Mouse (Mus musculus): Measurements from ENCODE around the gene Cux2.

Cux2 gene

DNA sequence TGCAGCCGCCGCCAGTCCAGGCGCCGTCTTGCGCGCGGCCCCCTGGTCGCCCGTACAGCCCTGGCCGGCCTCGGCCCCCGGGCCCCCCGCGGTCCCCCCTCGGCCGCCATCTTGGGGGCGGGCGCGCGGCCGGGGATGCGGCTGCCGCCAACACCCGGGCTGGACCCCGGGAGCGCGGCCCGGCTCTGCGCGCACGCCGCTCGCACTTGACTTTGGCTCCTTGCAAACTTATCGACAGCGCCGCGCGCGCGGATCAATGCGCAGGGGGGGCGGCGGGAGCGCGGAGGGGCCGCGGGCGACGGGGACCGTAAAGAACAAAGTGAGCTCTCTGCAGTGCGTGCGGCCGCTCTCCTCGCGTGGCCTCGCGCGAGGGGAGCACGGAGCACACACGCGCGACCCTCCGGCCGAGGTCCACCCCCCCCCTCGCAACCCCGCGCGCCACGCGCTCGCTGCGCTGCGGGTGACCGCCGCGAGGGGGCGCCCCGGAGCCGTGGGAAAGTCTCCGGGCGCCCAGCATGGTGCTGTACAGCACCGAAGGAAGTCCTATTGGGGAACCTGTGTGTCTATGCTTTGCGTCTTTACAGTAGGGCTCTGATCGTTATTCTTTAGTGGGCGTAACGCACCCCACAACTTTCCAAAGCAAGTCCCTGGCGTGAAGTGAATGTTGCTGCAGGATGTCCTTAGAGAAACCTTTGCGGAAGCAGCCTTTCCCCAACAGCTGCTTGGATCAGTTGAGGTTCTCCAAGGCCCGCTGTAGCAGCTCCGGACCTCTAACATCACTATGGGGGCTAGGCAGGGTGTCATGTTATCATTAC, at the start of gene Cux2:
Gene Cux2, minus strand, starts transcription at position 86 of the 815 bp plus-strand sequence.
- DNase-seq (ENCODE audit: low read depth, low spot score): no peak

DNA sequence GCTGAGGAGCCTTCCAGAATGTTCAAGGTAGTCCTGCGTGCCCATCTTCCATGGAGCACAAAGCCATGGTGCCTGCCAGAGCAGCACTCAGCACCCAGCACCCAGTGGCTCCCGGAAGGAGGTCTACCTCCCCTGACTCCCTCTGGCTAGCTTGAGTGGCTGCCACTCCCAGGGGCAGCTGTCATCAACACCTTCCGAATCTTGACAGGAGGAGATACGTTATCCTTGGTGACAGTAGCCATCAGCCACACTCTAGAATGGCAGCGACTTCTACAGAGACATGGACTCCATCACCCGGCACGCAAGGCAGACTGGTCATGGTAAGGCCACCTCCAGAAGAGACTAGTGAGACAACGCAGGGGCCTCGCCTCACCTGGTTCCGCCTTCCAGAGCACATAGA, 44.5 kb upstream of the Cux2 start:
- DNase-seq (ENCODE audit: low read depth, low spot score): no peak

DNA sequence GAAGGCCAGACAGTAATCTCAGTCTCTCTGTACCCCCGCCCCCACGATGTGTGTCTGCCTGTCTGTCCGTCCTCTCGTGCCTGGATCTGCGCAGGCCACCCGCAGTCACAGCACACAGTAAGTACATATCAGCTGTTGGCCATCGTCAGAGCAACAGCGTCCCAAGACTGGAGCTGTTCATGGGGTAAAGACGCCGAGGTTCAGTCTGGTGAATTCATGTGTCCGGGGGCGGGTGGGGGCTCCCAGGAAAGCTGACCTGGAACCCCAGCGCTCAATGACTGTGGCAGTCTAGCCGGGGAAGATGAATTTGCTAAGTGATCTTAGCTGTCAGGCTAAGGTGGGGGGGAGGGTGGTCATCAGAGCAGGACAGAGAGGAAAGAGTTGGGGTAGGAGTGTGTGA, 43.8 kb upstream of the Cux2 start:
- DNase-seq (ENCODE audit: low read depth, low spot score): no peak

DNA sequence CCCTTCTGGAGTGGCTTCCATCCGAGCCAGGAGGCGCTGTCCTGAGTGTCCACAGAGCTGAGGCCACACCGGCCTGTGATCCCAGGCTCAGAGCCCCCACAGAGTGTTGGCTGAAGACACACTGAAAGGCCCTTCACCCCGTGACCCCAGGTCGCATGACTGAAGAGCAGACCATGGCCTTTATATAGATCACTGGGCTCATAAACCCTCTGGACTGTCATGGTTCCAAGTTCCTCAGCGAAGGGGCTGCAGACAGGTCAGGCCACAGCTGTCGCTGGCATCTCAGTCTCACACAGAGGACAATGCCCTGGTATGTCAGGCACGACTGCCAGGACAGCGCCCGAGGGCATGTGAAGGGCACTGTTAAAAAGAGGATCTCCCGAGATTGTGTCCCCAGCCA, 42.9 kb upstream of the Cux2 start:
- DNase-seq (ENCODE audit: low read depth, low spot score): no peak

DNA sequence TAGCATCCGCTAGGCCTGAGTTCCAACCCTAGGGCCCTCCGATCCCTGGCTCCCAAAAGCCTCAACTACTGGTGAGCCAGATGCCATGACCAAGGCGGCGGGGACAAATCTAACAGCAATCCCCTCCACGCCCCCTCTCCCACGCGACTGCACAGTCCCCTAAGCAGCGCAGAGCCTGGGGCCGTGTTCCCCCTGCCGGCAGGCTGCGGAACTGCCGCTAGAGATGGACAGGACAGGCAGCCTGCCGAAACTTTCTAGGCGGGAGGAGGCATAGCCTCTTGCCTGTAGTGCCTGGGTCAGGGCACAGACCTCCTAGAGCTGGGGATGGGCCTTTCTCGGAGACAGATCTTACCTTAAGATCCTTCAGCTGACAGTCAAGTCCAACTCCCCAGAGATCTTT, 41.2 kb upstream of the Cux2 start:
- no peak for DNase-seq (ENCODE audit: low read depth, low spot score)

DNA sequence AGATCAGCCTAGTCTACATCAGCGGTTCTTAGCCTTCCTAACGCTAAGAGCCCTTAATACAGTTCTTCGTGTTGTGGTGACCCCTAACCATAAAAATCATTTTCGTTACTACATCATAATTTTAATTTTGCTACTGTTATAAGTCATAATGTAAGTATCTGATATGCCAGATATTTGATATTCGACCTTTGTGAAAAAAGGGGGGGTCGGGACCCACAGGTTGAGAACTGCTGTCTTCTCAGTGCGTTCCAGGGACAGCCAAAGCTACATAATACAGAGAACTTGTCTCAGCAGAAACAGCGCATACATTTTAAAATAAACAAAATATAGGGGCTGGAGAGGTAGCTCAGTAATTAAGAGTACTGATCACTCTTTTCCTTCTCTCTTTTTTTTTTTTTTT, 39.8 kb upstream of the Cux2 start:
- no peak for DNase-seq (ENCODE audit: low read depth, low spot score)

DNA sequence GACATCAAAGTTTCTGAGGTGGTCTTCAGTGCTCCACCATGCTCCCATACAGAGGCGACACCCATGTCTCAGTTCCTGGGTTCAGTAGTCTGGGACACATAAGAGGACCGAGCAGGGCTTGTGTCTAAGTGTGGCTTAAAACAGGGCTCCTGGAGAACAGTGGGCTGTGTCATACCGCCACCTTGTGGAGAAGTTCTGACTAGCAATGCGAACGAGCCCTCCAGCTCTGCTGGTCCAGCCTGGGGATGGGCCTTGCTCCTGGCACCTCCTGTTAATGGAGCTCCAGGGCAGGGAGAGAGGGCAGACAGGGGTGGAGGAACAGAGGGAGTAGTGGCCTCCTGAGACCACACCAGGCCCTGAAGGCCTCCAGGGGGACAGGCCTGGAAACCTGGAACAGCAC, 39.0 kb upstream of the Cux2 start:
- DNase-seq (ENCODE audit: low read depth, low spot score): peak; percentile 93

DNA sequence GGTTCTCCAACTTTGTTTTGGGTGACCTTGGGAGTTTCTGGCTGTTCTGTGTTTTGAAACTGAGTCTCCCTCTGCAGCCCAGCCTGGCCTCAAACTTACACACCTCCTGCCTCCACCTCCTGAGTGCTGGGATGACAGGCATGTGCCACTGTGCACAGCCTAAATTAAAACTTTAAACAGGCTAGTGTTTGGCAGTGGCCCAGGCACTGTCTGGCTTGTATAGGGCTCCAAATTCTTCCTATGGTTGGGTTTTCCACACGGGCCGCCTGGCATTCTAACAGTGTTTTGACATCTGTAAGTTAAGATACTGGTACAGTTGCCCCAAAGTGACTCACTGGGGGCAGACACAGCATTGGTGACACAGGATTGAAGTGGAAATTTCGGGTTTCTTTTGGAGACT, 36.2 kb upstream of the Cux2 start:
- no peak for DNase-seq (ENCODE audit: low read depth, low spot score)

DNA sequence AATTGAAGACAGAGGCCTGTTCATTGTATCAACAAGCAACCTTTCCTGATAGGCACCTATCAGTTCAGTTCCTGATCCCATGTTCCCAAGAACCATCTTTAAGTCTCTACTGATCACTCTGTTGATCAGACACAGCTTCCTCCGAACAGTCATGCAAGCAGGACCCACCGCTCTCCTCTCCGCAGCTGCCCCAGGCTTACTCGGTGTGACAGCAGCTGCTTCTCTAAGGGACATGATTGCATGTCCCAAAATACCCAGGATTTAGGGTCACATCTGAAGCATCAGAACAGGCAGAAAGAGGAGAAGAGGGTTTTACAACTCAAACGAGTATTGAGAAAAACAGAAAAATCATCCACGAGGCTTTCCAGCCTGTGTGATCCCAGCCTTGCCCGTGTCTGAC, 35.4 kb upstream of the Cux2 start:
- DNase-seq (ENCODE audit: low read depth, low spot score): no peak

DNA sequence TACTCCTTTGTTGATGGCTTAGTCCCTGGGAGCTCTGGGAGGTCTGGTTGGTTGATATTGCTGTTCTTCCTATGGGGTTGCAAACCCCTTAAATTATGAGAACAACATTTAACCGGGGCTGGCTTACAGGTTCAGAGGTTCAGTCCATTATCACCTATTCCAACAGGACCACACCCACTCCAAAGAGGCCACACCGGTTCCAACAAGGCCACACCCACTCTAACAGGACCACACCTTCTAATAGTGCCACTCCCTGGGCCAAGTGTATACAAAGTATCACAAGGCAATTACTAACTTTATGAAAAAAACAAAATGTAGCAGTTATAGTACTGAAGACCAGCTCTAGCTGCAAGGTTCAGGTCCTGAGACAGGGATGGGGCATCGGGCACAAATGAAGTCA, 34.6 kb upstream of the Cux2 start:
- DNase-seq (ENCODE audit: low read depth, low spot score): no peak

DNA sequence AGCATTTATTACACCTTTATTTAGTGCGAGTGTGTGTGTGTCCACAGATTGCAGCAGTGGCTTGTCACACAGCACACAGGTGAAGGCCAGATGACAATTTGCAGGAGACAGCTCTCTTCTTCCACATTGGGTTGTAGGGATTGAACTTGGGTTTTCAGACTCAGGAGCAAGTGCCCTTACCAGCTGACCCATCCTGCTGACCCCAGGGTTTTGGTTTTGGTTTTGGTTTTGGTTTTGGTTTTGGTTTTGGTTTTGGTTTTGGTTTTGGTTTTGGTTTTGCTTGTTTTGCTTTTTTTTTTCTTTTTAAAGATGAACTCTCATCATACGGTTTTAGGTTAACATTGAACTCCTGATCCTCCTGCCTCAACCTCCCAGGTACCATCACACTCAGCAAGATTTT, 33.4 kb upstream of the Cux2 start:
- no peak for DNase-seq (ENCODE audit: low read depth, low spot score)

DNA sequence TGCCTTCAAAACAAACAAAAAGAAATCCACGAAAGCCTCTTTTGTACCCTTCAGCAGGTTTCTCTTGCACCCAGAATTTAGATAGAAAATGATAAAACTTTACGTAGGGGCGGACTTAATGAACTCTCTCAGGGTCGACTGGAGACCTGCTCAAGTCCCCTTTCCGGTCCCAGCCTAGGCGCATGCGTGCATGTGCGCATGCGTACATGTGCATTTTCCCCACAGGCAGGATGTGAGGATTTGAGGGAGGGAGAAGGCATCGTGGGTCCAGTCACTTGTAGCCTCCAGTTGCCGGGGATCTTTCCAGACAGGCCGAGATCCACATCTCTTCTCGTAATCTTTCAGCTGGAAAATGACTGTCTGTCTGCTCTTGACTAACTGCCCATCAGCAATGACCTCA, 31.6 kb upstream of the Cux2 start:
- DNase-seq (ENCODE audit: low read depth, low spot score): no peak

DNA sequence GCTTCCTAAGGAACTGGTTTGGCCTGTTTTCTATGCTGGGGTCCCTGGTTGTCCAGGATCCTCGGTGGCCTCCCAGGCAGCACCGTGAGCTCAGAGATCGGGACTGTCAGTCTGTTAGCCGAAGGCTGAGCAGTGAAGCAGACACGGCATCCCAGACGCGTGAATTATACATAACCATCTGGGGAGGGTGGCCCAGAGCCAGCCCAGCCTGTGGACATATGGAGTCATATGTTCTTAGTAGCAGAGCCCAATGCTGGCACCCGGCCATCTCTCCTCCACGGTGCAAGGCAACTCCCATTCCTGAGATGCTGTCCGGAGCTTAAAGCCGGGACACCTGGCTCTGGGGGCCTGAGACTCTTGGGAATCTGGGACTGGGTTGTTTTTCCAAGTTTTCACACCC, 31.0 kb upstream of the Cux2 start:
- no peak for DNase-seq (ENCODE audit: low read depth, low spot score)

DNA sequence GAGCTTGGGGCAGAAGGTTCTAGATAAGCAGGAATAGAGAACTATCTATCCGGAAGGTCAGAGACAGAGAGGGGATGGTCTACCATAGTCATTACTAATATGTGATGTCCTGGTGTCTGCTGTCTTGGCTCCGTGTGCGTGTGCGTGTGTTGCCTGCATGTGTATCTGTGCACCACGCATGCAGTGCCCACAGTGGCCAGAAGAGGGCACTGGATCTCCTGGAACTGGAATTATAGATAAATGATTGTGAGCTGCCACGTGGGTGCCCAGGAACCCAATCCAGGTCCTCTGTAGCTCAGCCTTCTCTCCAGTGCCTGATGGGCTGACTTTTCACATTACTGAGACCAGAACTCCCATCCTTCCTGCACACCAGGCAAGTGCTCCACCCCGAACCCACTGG, 29.9 kb upstream of the Cux2 start:
- DNase-seq (ENCODE audit: low read depth, low spot score): peak; percentile 10

DNA sequence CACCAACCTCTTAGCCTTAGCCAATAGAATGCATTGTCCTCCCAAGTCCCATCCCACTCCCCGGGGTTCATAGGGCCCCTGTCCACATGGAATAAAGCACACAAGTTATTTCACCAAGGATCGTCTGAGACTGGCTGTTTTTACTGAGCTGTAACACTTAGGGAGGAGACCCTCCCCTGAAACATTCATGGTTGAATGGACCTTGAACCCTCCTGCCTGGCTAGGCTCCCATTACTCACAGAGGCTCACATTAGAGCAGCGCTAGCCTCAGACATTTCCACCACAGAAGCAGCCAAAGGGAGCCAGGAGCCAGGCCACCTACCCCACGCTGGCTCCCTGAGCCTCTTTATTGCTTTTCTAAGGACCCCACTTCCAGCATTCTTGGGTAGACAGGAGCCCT, 27.3 kb upstream of the Cux2 start:
- no peak for DNase-seq (ENCODE audit: low read depth, low spot score)

DNA sequence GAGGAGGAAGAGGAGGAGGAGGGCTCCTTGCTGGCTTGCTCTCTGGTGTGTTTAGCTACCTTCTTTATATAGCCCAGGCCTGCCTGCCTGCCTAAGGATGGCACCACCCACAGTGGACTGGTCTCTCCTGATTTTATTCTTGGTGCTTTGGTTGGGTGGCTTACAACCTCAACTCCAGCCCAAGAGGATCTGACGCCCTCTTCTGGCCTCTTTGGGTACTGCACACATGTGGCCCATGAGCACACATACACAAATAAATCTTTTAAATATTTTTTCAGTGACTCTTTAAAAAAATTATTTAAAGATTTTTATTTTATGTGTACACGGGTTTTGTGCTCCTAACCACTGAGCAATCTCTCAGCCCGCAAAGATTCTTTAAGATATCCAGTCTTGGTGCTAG, 25.8 kb upstream of the Cux2 start:
- no peak for DNase-seq (ENCODE audit: low read depth, low spot score)

DNA sequence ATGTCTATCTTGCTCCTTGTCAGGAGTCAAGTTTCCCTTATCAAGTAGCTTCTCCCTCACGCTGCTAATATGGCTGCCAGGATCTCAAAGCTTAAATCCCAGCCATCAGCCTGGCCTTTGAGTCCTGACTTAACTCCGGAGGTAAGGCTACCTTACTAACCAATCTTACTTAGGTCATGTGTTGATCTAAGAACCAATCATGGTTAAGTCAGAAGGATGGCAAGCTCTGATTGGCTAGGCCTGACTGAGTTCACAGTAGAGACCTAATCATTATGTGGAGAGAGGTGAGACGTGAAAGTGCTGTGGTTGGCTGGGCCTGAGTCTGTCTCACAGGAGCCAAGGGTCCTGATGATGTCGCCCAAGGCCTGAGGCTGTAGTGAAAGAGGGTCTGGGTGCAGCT, 22.1 kb upstream of the Cux2 start:
- DNase-seq (ENCODE audit: low read depth, low spot score): no peak

DNA sequence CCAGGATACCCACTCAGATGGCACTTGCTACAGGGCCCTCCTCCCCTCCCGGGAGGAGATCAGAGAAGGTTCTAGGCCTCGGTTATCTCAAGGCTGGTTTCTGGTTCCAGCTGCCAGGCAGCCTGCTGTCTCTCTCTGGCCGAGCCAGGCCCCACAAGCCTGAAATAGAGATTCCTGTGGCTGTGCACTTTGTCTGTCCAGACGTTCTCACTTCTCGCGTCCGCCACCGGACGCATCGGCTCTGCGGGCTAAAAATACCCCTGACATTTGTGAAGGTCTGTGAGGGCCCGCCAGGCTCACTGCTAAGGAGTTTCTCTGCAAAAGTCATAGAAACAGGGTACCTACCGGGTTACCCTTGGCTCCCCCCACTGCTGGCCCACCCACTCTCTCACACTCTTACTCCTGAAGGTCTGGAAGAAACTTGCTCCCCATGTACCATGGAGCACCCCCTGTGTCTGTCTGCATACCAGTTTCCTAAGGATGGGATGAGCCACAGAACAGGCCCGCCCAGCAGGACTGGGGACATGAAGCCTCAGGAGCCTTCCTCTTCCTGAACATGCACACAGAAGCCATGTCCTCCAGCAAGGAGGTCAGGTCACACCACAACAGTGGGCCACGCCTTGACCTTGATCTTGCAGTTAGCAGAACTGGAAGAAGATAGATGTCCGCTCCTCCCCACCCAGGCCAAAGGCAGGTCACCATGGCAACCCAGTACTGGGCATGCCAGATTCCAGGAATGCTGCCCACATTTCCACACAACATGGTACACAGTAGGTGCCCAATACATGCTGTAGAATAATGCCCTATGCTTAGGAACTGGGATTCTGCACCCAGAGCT, 21.3 kb upstream of the Cux2 start:
- DNase-seq (ENCODE audit: low read depth, low spot score): no peak

DNA sequence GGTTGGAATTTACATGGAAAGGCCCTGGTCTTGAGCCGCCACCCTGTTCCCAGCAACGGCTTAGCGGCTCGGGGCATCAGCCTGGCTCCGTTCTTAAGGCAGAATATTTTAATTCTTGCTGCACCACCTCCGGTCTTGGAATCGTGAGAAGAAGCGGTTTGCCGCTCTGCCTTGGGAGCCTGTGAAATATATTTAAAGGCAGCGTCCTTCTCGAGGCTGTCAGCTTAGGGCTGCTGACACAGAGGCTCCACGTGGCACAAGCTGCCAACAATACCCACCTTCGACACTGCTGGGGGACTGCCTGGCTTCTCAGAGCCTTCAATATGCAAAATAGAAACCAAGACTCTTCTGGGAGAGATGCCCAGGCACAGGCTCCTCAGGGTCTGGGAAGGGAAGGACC, 18.7 kb upstream of the Cux2 start:
- DNase-seq (ENCODE audit: low read depth, low spot score): no peak

DNA sequence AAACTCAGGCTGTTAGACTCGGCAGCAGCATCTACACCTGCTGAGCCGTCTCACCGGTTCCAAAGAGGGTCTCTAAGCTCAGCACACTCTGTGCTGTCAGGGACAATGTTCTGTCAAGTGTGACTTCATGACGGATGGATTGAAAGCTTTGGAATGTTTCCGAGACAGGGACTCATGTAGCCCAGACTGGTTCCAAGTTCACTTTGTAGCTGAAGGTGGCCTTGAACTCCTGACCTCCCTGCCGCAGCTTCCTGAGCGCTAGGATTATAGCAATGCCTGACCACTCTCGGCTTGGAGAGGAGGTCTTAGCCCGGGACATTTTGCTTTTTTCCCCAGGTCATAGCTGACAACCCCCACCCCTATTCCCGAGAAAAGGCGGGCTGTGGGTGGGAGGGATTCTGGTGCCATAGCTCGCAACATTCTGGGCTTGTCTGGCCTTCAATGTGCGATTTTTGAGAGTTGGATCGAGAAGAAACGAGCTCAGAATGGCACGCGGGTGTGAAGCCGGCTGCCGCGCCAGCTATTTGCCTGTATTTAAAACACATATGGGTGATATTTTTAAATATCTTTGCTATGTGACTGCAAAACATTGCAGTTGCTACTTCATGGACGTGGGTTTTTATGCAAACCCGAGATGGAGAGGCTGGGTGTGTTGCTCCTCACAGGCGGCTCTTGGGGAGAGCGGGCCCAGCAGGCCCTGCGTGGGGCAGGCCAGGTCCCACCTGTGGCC, 13.5 kb upstream of the Cux2 start:
- DNase-seq (ENCODE audit: low read depth, low spot score): no peak

DNA sequence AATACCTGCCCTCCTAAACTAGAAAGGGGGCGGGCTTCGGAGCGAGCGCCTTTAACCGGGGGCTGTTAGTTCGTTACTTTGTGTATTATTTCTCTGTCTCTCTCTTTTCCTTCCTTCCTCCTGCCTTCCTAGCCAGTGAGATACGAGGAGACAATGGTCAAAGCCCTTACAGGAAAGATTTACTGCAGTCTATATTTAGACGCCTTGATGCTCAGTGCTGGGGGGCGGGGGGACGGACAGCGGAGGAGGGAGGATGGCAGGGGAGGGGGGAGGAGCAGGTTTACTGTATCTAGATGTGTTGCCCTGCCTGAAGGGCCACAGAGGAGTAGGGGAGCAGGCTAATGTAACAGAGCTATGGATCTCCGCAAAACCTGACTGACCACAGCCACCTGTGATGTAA, 12.6 kb upstream of the Cux2 start:
- no peak for DNase-seq (ENCODE audit: low read depth, low spot score)

DNA sequence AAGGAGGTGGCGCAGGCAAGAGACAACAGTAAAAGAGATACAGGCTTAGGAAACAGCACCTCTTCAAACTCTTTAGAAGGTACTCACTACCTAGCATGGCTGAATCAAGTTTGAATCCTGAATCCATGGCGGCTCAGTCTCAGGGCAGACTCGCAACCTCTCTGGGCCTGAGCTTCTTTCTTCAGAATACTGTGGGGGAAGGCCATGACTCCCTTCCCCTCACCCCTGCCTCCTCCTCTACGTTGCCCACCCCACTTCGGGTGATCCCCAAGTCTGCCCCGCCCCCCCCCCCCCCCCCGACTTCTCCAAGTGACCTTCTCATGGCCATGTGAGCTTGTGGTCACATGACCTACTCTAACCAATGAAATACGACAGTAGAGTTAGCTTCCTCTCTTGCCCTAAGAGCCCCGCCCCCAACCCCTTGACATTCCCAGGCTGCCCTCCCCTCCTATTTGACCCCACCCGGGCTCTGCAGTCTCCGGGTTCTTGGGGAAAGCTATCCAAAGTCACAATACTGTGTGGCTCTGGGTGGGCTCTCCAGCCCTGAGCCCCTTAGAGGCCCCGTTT, 10.9 kb upstream of the Cux2 start:
- peak; percentile 17 for DNase-seq (ENCODE audit: low read depth, low spot score)

All from 3T3-L1 (cell line).